Mouse (Mus musculus) forebrain, postnatal 0 days (tissue): ENCODE results near the gene Ubtd2. TPM values are rescaled to one million over a fixed set of nuclear protein-coding genes. Genes with fewer than 3 reads are reported as not detected.
A peak's percentile ranks its signal among the peaks of the same experiment; 100 is the strongest.

ENCODE experiments used
- ATAC-seq: fragments of 200-750 bp; cut with Nextera tagmentation; 2 replicates; pipeline ENCODE4 v1.8.0; 2017; ENCODE audit warnings: mild to moderate bottlenecking, moderate library complexity
- DNase-seq: peaks from one replicate; pipeline ENCODE4 v3.0.0-alpha.2; 2015
- H3K27ac ChIP-seq: fragments of 300-500 bp; sonication (generic); 2 replicates; pipeline ENCODE4 v1.5.1; 2014; ENCODE audit warnings: low read depth, mild to moderate bottlenecking, antibody characterized with exemption, low read length, moderate library complexity, mixed read lengths
- H3K27me3 ChIP-seq: fragments of 300-500 bp; sonication (generic); 2 replicates; pipeline ENCODE4 v1.6.1; 2014; ENCODE audit warnings: mild to moderate bottlenecking, low read length, mixed read lengths; ENCODE audit not compliant: insufficient read depth
- H3K36me3 ChIP-seq: fragments of 300-500 bp; sonication (generic); 2 replicates; pipeline ENCODE4 v1.6.1; 2014; ENCODE audit warnings: mild to moderate bottlenecking, moderate library complexity; ENCODE audit not compliant: insufficient read depth
- H3K4me1 ChIP-seq: fragments of 300-500 bp; sonication (generic); 2 replicates; pipeline ENCODE4 v1.6.1; 2014; ENCODE audit warnings: antibody characterized with exemption; ENCODE audit not compliant: insufficient read depth
- H3K4me2 ChIP-seq: fragments of 300-500 bp; sonication (generic); 2 replicates; pipeline ENCODE4 v1.6.1; 2014; ENCODE audit warnings: low read depth, mild to moderate bottlenecking, moderate library complexity
- H3K4me3 ChIP-seq: fragments of 300-500 bp; sonication (generic); 2 replicates; pipeline ENCODE4 v1.5.1; 2014; ENCODE audit warnings: low read depth, low read length, mixed read lengths
- H3K9ac ChIP-seq: fragments of 300-500 bp; sonication (generic); 2 replicates; pipeline ENCODE4 v1.6.1; 2014; ENCODE audit warnings: mild to moderate bottlenecking
- H3K9me3 ChIP-seq: fragments of 300-500 bp; sonication (generic); 2 replicates; pipeline ENCODE4 v1.6.1; 2016; ENCODE audit warnings: low read length
- CTCF ChIP-seq: sonication (generic); IDR thresholded peaks from 2 replicates; pipeline ENCODE4 v1.5.1; 2016; ENCODE audit warnings: antibody characterized with exemption, control low read depth, low read depth
- WGBS: fragments of 180-500 bp; shearing (Covaris S2); extraction: QIAGEN DNeasy Blood & Tissue Kit; methylation state at CpG from one replicate; pipeline ENCODE4 v1.1.7; 2014; 5-methylcytosine and 5-hydroxymethylcytosine counted together
- polyA plus RNA-seq: library from polyadenylated mRNA; unstranded; fragments of >200 nt; fragmentation: Nextera tagmentation; extraction: Ambion mirVana; gene quantifications from 2 replicates; pipeline ENCODE4 v1.2.1, GENCODE M21; 2015
- total RNA-seq: library from RNA; depleted of rRNA; stranded (reverse); fragments of >200 nt; gene quantifications from 2 replicates; pipeline ENCODE4 v1.2.3, GENCODE M21; 2014

The Ubtd2 gene
- total and polyA plus RNA-seq, 2 experiments from 2014 or later: 36.0 to 56.1 TPM

DNA sequence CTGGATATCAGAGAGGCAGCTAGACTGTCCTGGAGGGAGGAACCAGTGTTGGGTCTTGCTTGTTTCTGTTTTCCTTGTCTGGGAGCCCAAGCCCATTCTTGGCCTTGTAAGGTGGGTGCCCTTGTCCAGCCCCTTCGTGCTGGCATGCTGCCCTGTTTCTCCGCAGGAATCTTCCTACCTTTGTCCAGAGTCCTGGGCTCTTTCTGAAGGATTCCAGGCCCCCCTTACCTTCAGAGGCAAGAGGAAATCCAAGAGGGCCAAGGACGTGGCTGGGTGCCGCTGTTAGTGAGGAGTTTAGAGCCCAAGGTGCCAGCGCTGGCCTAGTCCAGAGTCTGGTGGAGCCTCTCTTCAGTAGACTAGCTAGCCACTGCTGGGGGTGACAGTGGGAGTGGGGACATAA, 89.3 kb downstream of the Ubtd2 start:
- 85% methylated on average over 5 of the region's 5 CpGs for whole genome bisulfite sequencing
- no peak for ATAC-seq
- TF ChIP-seq CTCF: no peak
- DNase-seq: no peak
- Histone ChIP-seq H3K4me3 (no peak overlapping the region), H3K36me3 (no peaks in the 10 kb centered on the region), H3K4me1 (no peaks in the 10 kb centered on the region), H3K27ac (no peak overlapping the region), H3K9ac (no peak overlapping the region), H3K27me3 (no peaks in the 10 kb centered on the region), H3K4me2 (no peak overlapping the region), H3K9me3 (no peaks in the 10 kb centered on the region)

DNA sequence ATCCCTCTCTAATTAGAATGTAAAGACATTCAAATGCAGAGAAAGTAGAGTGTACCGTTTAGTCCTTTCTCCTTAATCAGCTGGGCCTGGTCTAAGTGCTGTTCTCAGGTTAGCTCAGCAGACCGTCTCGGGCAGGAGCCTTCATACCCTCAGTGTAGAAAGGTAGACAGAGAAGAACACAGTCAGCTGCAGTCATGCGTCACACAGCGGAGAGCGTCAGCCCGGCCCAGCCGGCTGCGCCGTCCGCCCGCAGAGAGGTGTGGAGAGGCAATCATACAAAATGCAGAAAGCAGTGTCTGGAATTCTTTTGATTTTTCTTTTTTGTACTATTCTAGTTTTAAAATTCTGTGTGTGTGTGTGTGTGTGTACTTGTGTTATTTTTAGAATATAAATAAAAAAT, 90.4 kb downstream of the Ubtd2 start:
- no peaks in the 10 kb centered on the region for H3K36me3 ChIP-seq
- TF ChIP-seq CTCF: no peak
- no peaks in the 10 kb centered on the region for H3K4me1 ChIP-seq
- no peaks in the 10 kb centered on the region for H3K9me3 ChIP-seq
- 55% methylated on average over 12 of the region's 12 CpGs for WGBS
- H3K27ac ChIP-seq: no peak overlapping the region
- peak; percentile 51 for ATAC-seq
- H3K4me3 ChIP-seq: no peak overlapping the region
- H3K27me3 ChIP-seq: no peaks in the 10 kb centered on the region
- DNase-seq: no peak
- no peak overlapping the region for H3K9ac ChIP-seq
- H3K4me2 ChIP-seq: no peak overlapping the region

DNA sequence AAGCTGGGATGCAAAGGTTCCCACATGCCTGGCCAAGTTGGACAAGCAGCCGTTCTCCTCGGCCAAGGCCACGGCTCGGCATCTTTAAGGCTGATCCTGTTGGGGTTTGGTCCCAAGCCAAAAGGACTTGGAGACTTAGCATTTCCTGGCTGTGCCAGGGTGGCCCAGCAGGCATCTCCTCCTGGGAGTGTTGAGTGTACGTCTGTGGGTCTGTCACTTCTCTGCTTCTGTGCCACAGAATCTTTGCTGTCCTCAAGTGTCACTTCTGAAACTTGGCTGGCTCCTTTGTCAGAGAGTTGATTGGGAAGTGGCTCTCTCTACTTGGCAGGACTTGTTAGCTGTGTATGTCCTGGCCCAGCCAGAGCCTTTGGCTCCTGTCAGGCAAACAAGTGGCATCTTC, 91.3 kb downstream of the Ubtd2 start:
- H3K27ac ChIP-seq: peak overlapping the region; percentile 15; the same call in 1 of the 2 replicates
- no peak for TF ChIP-seq CTCF
- no peaks in the 10 kb centered on the region for H3K4me1 ChIP-seq
- H3K4me2 ChIP-seq: no peak overlapping the region
- ATAC-seq (peak; percentile 86), DNase-seq (peak; percentile 67)
- H3K4me3 ChIP-seq: no peak overlapping the region
- H3K9me3 ChIP-seq: no peaks in the 10 kb centered on the region
- WGBS: 39% methylated on average over 5 of the region's 5 CpGs
- no peak overlapping the region for H3K9ac ChIP-seq
- no peaks in the 10 kb centered on the region for H3K27me3 ChIP-seq
- no peaks in the 10 kb centered on the region for H3K36me3 ChIP-seq

DNA sequence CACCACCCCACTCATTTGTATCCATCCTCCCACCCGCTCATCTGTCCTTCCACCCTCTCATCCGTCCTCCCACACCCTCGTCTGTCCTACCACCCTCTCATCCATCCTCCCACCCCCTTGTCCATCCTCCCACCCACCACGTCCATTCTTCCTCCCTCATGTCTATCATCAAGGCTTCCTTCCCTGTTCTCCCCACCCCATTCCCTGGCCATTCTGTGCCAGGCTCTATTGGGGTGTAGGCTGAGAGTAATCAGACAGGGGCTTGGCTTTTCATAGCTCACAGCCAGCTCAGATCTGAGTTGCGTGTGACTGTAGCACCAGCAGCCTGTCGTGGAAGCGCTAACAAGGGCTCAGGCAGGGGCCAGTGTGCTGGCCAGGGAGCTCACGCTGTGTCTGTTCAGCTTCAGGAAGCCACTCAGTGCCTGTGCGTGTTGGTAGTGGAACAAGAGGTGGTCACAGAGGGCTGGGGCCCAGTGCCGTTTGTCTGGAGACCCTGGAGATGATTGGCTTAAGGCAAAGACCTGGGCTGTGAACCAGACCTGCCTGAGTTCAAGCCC, 92.3 kb downstream of the Ubtd2 start:
- TF ChIP-seq CTCF: no peak
- H3K4me2 ChIP-seq: no peak overlapping the region
- H3K27me3 ChIP-seq: no peaks in the 10 kb centered on the region
- ATAC-seq (no peak), DNase-seq (no peak)
- H3K36me3 ChIP-seq: no peaks in the 10 kb centered on the region
- WGBS: 71% methylated on average over 10 of the region's 10 CpGs
- H3K27ac ChIP-seq: no peak overlapping the region
- no peak overlapping the region for H3K9ac ChIP-seq
- no peak overlapping the region for H3K4me3 ChIP-seq
- no peaks in the 10 kb centered on the region for H3K4me1 ChIP-seq
- no peaks in the 10 kb centered on the region for H3K9me3 ChIP-seq

DNA sequence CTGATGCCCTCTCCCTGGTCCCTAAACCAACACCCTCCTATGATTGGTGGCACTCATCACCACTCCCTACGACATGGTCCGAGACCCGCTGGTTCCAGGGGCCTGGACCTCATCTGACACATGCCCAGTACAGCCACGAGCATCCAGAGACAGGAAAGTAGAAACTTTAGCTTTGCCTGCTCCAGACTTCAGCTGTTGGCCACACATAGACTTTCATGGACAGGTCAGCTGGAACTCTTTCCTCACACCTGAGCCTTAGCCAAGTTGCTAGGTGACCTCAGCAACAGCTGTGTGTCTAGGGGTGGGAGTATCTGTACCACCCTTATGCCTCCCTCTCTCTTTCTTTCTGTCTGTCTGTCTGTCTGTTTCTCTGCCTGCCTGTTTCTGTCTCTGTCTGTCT, 93.1 kb downstream of the Ubtd2 start:
- no peak overlapping the region for H3K27ac ChIP-seq
- no peak overlapping the region for H3K4me2 ChIP-seq

DNA sequence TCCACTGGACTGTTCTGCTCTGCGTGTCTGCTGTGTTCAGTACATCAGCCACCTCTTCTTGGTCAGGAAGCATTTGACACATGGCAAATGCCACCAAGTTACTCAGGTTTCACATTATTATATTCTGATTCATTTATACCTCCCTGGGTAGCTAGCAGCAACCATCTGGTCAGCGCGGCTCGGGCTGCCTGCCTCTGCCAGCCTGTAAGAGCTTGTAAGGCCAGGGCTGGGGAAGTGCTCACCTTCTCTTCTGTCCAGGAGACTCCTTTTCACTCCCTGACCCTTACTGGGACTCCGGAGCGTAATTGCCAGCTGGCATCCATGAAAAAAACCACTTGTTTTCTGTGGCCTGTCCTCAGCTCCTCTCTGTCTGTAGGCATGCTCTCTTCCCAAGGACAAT, 94.1 kb downstream of the Ubtd2 start:
- Histone ChIP-seq H3K4me1 (no peaks in the 10 kb centered on the region), H3K4me2 (no peak overlapping the region), H3K9me3 (no peaks in the 10 kb centered on the region), H3K4me3 (no peak overlapping the region), H3K9ac (no peak overlapping the region), H3K36me3 (no peaks in the 10 kb centered on the region), H3K27ac (no peak overlapping the region), H3K27me3 (no peaks in the 10 kb centered on the region)
- no peak for TF ChIP-seq CTCF
- DNase-seq: no peak
- 69% methylated on average over 6 of the region's 6 CpGs for WGBS
- no peak for ATAC-seq

More for the DNA sequence above, 93.1 kb downstream of the Ubtd2 start:
- Histone ChIP-seq H3K4me1 (no peaks in the 10 kb centered on the region), H3K27me3 (no peaks in the 10 kb centered on the region), H3K36me3 (no peaks in the 10 kb centered on the region), H3K4me3 (no peak overlapping the region), H3K9me3 (no peaks in the 10 kb centered on the region), H3K9ac (no peak overlapping the region)
- WGBS: 95% methylated on average over 4 of the region's 4 CpGs
- ATAC-seq: no peak
- no peak for DNase-seq
- TF ChIP-seq CTCF: no peak

DNA sequence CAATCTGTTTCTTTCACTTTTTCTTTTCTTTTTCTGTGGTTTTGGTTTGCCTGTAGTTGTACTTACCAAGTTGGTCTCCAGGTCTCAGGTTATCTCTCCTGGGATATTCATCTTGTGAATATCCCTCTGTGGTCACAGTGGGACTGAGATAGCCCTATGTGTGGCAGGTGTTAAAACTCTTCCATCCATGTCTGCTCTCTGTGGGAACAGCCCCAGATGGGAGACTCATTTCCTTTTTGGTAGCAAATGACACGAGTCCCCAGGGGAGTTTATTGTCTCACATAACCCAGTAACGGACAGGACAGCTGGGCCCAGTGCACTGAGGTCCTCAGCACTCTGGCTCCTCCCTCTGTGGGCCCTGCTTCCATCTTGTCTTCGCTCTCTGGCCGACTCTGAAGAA, 94.9 kb downstream of the Ubtd2 start:
- Histone ChIP-seq H3K9ac (no peak overlapping the region), H3K4me2 (no peak overlapping the region), H3K4me3 (no peak overlapping the region), H3K27me3 (no peaks in the 10 kb centered on the region), H3K9me3 (no peaks in the 10 kb centered on the region), H3K27ac (no peak overlapping the region), H3K4me1 (no peaks in the 10 kb centered on the region), H3K36me3 (no peaks in the 10 kb centered on the region)
- DNase-seq (no peak), ATAC-seq (no peak)
- no peak for TF ChIP-seq CTCF
- WGBS: 63% methylated on average over 4 of the region's 4 CpGs
